Mouse (Mus musculus): ENCODE measurements around the gene Eml6. TPM values are rescaled to one million over a fixed set of nuclear protein-coding genes. Genes with fewer than 3 reads are reported as not detected.

Gene Eml6
- total RNA-seq, 1 experiment: 0.80 TPM

DNA sequence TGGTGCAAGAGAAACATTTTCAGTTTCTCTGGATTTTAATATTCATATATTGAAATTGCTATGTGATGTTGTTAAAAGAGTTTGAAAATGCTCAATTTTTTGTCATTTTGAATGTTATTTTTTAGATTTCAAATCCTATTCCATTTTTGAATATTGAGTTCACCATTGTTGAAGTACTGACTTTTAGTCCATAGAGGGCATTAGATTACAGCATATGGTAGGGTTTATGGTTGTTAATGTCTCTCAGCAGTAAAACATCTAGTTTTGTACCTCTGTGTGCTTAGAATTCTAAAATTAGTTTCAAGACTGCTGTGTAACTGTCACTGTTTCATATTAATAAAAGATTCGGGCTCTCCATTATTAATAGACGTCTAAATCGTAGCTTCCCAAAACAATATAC is 310.3 kb downstream of the Eml6 start:
- no peak for DNase-seq (ENCODE audit: low read depth, low spot score)
- H3K36me3 ChIP-seq (ENCODE audit: control insufficient read depth, insufficient read depth, low read length, poor library complexity, severe bottlenecking): no peaks in the 10 kb centered on the region
- H3K9me3 ChIP-seq (ENCODE audit: control insufficient read depth, insufficient read depth, low read depth, low read length): no peaks in the 10 kb centered on the region
- TF ChIP-seq ZC3H11A (IDR thresholded peaks at IDR 0.05; ENCODE audit: borderline replicate concordance, low read depth, low read length) (no peak), HCFC1 (IDR thresholded peaks at IDR 0.05; ENCODE audit: borderline replicate concordance, insufficient read depth, low read length) (no peak), CHD2 (IDR thresholded peaks at IDR 0.05; ENCODE audit: low read depth, low read length) (no peak), ZNF384 (IDR thresholded peaks at IDR 0.05; ENCODE audit: low read depth, low read length) (no peak), MAFK (IDR thresholded peaks at IDR 0.05; ENCODE audit: insufficient read depth, low read depth, low read length) (no peak)
- in situ Hi-C loops (cut with MboI; ENCODE audit: low sequenced_read_pairs in 2 of 2, unreplicated experiment in 2 of 2): no loop called here
- H3K27ac ChIP-seq (ENCODE audit: insufficient read depth, low read depth, low read length, poor library complexity, severe bottlenecking): no peak overlapping the region; the same call in 1 of the 2 replicates
- no peak overlapping the region for H3K4me3 ChIP-seq (ENCODE audit: insufficient read depth in 1 of 2, low read depth in 1 of 2, low read length in 2 of 2, poor library complexity in 1 of 2, severe bottlenecking in 1 of 2)
- H3K4me1 ChIP-seq (ENCODE audit: control insufficient read depth in 2 of 2, insufficient read depth in 2 of 2, low read length in 2 of 2, poor library complexity in 1 of 2): peaks cover 4 to 8% of the 10 kb centered on the region in 2 experiments
- no peak overlapping the region for H3K9ac ChIP-seq (ENCODE audit: insufficient read depth, low read depth, low read length, poor library complexity, severe bottlenecking)

DNA sequence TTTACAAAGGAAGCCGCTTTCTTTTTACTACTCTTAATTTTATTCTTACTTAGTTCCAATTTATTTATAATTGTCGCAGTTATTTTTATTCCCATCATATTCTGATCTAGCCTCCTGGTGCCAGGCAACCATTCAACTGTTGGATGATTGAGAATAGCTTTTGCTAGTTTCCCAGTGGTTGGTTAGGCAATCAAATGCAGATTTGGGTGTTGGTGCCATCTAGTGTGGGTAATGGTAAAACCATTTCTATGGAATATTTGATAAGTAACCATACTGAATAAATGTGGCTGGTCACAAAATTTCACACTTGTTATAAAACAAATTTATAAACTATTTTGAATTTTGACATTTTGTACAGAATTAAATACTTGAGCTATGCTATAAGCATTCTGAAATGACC is 311.0 kb downstream of the Eml6 start:
- no peaks in the 10 kb centered on the region for H3K9me3 ChIP-seq (ENCODE audit: control insufficient read depth, insufficient read depth, low read depth, low read length)
- TF ChIP-seq ZNF384 (IDR thresholded peaks at IDR 0.05; ENCODE audit: low read depth, low read length) (no peak), ZC3H11A (IDR thresholded peaks at IDR 0.05; ENCODE audit: borderline replicate concordance, low read depth, low read length) (no peak), MAFK (IDR thresholded peaks at IDR 0.05; ENCODE audit: insufficient read depth, low read depth, low read length) (no peak)
- H3K27ac ChIP-seq (ENCODE audit: insufficient read depth, low read depth, low read length, poor library complexity, severe bottlenecking): peak overlapping the region; percentile 84; the same call in 1 of the 2 replicates
- H3K9ac ChIP-seq (ENCODE audit: insufficient read depth, low read depth, low read length, poor library complexity, severe bottlenecking): no peak overlapping the region
- peak overlapping the region in 1 of 2 experiments; percentile 21; a peak in 1 of 4 replicates for H3K4me3 ChIP-seq (ENCODE audit: insufficient read depth in 1 of 2, low read depth in 1 of 2, low read length in 2 of 2, poor library complexity in 1 of 2, severe bottlenecking in 1 of 2)
- peak; percentile 16 for DNase-seq (ENCODE audit: low read depth, low spot score)
- H3K36me3 ChIP-seq (ENCODE audit: control insufficient read depth, insufficient read depth, low read length, poor library complexity, severe bottlenecking): no peaks in the 10 kb centered on the region
- in situ Hi-C loops (cut with MboI; ENCODE audit: low sequenced_read_pairs in 2 of 2, unreplicated experiment in 2 of 2): no loop called here
- peaks cover 4 to 8% of the 10 kb centered on the region in 2 experiments for H3K4me1 ChIP-seq (ENCODE audit: control insufficient read depth in 2 of 2, insufficient read depth in 2 of 2, low read length in 2 of 2, poor library complexity in 1 of 2)

DNA sequence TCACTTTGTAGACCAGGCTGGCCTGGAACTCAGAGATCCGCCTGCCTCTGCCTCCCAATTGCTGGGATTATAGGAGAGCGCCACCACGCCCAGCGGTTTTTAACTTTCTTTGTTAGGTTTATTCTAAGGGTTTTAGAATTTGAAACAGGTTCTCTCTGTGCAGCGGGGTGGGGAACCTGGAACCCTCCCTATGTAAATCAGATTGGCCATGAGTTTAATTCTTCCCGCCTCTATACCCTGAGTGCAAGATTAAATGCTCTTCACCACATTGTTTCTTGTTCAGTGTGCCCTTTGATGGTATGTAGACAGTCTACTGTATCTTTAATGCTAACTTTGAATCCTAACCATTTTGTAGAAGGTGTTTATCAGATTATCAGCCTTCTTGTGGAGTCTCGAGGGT is 311.7 kb downstream of the Eml6 start:
- Histone ChIP-seq H3K4me1 (ENCODE audit: control insufficient read depth in 2 of 2, insufficient read depth in 2 of 2, low read length in 2 of 2, poor library complexity in 1 of 2) (peaks cover 4 to 8% of the 10 kb centered on the region in 2 experiments), H3K9me3 (ENCODE audit: control insufficient read depth, insufficient read depth, low read depth, low read length) (no peaks in the 10 kb centered on the region), H3K9ac (ENCODE audit: insufficient read depth, low read depth, low read length, poor library complexity, severe bottlenecking) (no peak overlapping the region), H3K4me3 (ENCODE audit: insufficient read depth in 1 of 2, low read depth in 1 of 2, low read length in 2 of 2, poor library complexity in 1 of 2, severe bottlenecking in 1 of 2) (no peak overlapping the region), H3K36me3 (ENCODE audit: control insufficient read depth, insufficient read depth, low read length, poor library complexity, severe bottlenecking) (no peaks in the 10 kb centered on the region), H3K27ac (ENCODE audit: insufficient read depth, low read depth, low read length, poor library complexity, severe bottlenecking) (peak overlapping the region; percentile 84; the same call in 1 of the 2 replicates)
- no peak for TF ChIP-seq HCFC1 (IDR thresholded peaks at IDR 0.05; ENCODE audit: borderline replicate concordance, insufficient read depth, low read length)
- TF ChIP-seq CHD2 (IDR thresholded peaks at IDR 0.05; ENCODE audit: low read depth, low read length): no peak
- TF ChIP-seq ZNF384 (IDR thresholded peaks at IDR 0.05; ENCODE audit: low read depth, low read length): no peak
- TF ChIP-seq ZC3H11A (IDR thresholded peaks at IDR 0.05; ENCODE audit: borderline replicate concordance, low read depth, low read length): no peak
- TF ChIP-seq MAFK (IDR thresholded peaks at IDR 0.05; ENCODE audit: insufficient read depth, low read depth, low read length): no peak
- DNase-seq (ENCODE audit: low read depth, low spot score): peak; percentile 81
- in situ Hi-C loops (cut with MboI; ENCODE audit: low sequenced_read_pairs in 2 of 2, unreplicated experiment in 2 of 2): no loop called here

DNA sequence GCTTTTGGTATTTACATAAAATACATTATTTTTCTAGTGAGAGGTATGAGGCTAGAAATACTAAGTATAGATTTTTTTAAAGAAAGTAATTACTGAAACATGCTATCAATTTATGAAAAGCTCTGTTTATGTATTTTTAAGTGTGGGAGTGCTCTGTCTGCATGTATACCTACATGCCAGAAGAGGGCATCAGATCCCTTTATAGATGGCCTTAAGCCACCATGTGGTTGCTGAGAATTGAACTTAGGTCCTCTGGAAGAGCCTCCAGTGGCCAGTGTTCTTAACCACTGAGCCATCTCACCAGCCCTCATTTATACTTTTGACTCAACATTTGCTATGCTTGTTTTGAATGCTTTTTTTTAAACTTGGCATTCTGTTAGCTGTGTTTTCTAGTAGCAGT is 316.3 kb downstream of the Eml6 start:
- DNase-seq (ENCODE audit: low read depth, low spot score): no peak
- Histone ChIP-seq H3K9me3 (ENCODE audit: control insufficient read depth, insufficient read depth, low read depth, low read length) (no peaks in the 10 kb centered on the region), H3K27ac (ENCODE audit: insufficient read depth, low read depth, low read length, poor library complexity, severe bottlenecking) (no peak overlapping the region), H3K36me3 (ENCODE audit: control insufficient read depth, insufficient read depth, low read length, poor library complexity, severe bottlenecking) (peaks cover 2% of the 10 kb centered on the region; the same call in 1 of the 2 replicates), H3K4me1 (ENCODE audit: control insufficient read depth in 2 of 2, insufficient read depth in 2 of 2, low read length in 2 of 2, poor library complexity in 1 of 2) (peaks cover 0 to 1% of the 10 kb centered on the region in 2 experiments; a peak in 2 of 4 replicates), H3K4me3 (ENCODE audit: insufficient read depth in 1 of 2, low read depth in 1 of 2, low read length in 2 of 2, poor library complexity in 1 of 2, severe bottlenecking in 1 of 2) (no peak overlapping the region), H3K9ac (ENCODE audit: insufficient read depth, low read depth, low read length, poor library complexity, severe bottlenecking) (no peak overlapping the region)
- in situ Hi-C loops (cut with MboI; ENCODE audit: low sequenced_read_pairs in 2 of 2, unreplicated experiment in 2 of 2): no loop called here
- no peak for TF ChIP-seq CHD2 (IDR thresholded peaks at IDR 0.05; ENCODE audit: low read depth, low read length)
- no peak for TF ChIP-seq ZC3H11A (IDR thresholded peaks at IDR 0.05; ENCODE audit: borderline replicate concordance, low read depth, low read length)
- TF ChIP-seq ZNF384 (IDR thresholded peaks at IDR 0.05; ENCODE audit: low read depth, low read length): no peak
- no peak for TF ChIP-seq HCFC1 (IDR thresholded peaks at IDR 0.05; ENCODE audit: borderline replicate concordance, insufficient read depth, low read length)
- TF ChIP-seq MAFK (IDR thresholded peaks at IDR 0.05; ENCODE audit: insufficient read depth, low read depth, low read length): no peak

DNA sequence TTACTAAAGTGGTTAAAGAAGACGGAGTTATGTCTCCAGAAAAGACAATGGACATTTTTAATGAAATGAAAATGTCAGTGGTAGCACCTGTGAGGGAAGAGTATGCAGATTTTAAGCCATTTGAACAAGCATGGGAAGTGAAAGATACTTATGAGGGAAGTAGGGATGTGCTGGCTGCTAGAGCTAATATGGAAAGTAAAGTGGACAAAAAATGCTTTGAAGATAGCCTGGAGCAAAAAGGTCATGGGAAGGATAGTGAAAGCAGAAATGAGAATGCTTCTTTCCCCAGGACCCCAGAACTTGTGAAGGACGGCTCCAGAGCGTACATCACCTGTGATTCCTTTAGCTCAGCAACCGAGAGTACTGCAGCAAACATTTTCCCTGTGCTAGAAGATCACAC is 319.0 kb downstream of the Eml6 start:
- H3K4me1 ChIP-seq (ENCODE audit: control insufficient read depth in 2 of 2, insufficient read depth in 2 of 2, low read length in 2 of 2, poor library complexity in 1 of 2): no peaks in the 10 kb centered on the region; a peak in 1 of 4 replicates
- in situ Hi-C loops (cut with MboI; ENCODE audit: low sequenced_read_pairs in 2 of 2, unreplicated experiment in 2 of 2): no loop called here
- no peaks in the 10 kb centered on the region for H3K9me3 ChIP-seq (ENCODE audit: control insufficient read depth, insufficient read depth, low read depth, low read length)
- TF ChIP-seq HCFC1 (IDR thresholded peaks at IDR 0.05; ENCODE audit: borderline replicate concordance, insufficient read depth, low read length) (no peak), CHD2 (IDR thresholded peaks at IDR 0.05; ENCODE audit: low read depth, low read length) (no peak), MAFK (IDR thresholded peaks at IDR 0.05; ENCODE audit: insufficient read depth, low read depth, low read length) (no peak), ZC3H11A (IDR thresholded peaks at IDR 0.05; ENCODE audit: borderline replicate concordance, low read depth, low read length) (no peak), ZNF384 (IDR thresholded peaks at IDR 0.05; ENCODE audit: low read depth, low read length) (no peak)
- H3K9ac ChIP-seq (ENCODE audit: insufficient read depth, low read depth, low read length, poor library complexity, severe bottlenecking): no peak overlapping the region
- no peak overlapping the region for H3K27ac ChIP-seq (ENCODE audit: insufficient read depth, low read depth, low read length, poor library complexity, severe bottlenecking)
- no peak for DNase-seq (ENCODE audit: low read depth, low spot score)
- H3K36me3 ChIP-seq (ENCODE audit: control insufficient read depth, insufficient read depth, low read length, poor library complexity, severe bottlenecking): peaks cover 2% of the 10 kb centered on the region; the same call in 1 of the 2 replicates
- H3K4me3 ChIP-seq (ENCODE audit: insufficient read depth in 1 of 2, low read depth in 1 of 2, low read length in 2 of 2, poor library complexity in 1 of 2, severe bottlenecking in 1 of 2): no peak overlapping the region
